Mouse (Mus musculus) heart, embryonic 14.5 days (tissue): ENCODE results near the gene Slamf8. TPM values are rescaled to one million over a fixed set of nuclear protein-coding genes. Genes with fewer than 3 reads are reported as not detected.

Experiments
- ATAC-seq: fragments of 200-750 bp; cut with Nextera tagmentation; 2 replicates; pipeline ENCODE4 v1.8.0; 2017; ENCODE audit warnings: low read depth, moderate TSS enrichment; ENCODE audit not compliant: insufficient number of reproducible peaks, insufficient read depth, low FRiP score
- H3K27ac ChIP-seq, 2 experiments: fragments of 200-500 bp in 1 of 2; fragments of 300-500 bp in 1 of 2; sonication (generic) in 1 of 2; replicated peaks in 1 of 2; 2 replicates each; pipeline ENCODE4 v1.5.1; 2012 to 2014; ENCODE audit warnings: low read depth in 2 of 2, low read length in 2 of 2, control low read depth in 1 of 2, mild to moderate bottlenecking in 1 of 2, mixed read lengths in 1 of 2; ENCODE audit not compliant: control insufficient read depth in 1 of 2, insufficient read depth in 1 of 2
- H3K27me3 ChIP-seq: fragments of 300-500 bp; sonication (generic); 2 replicates; pipeline ENCODE4 v1.6.1; 2014; ENCODE audit warnings: mild to moderate bottlenecking, low read length, control low read depth; ENCODE audit not compliant: control insufficient read depth, insufficient read depth
- H3K36me3 ChIP-seq: fragments of 300-500 bp; sonication (generic); 2 replicates; pipeline ENCODE4 v1.6.1; 2014; ENCODE audit warnings: mild to moderate bottlenecking, control low read depth, low read length, mixed read lengths; ENCODE audit not compliant: control insufficient read depth, insufficient read depth
- H3K4me1 ChIP-seq, 2 experiments: fragments of 200-500 bp in 1 of 2; fragments of 300-500 bp in 1 of 2; sonication (generic) in 1 of 2; 2 replicates each; pipeline ENCODE4 v1.6.1; 2012 to 2014; ENCODE audit warnings: low read length in 2 of 2, control low read depth in 1 of 2, mixed read lengths in 1 of 2; ENCODE audit not compliant: control insufficient read depth in 2 of 2, insufficient read depth in 2 of 2
- H3K4me2 ChIP-seq: fragments of 300-500 bp; sonication (generic); 2 replicates; pipeline ENCODE4 v1.6.1; 2014; ENCODE audit warnings: mild to moderate bottlenecking, low read length
- H3K4me3 ChIP-seq, 2 experiments: fragments of 200-500 bp in 1 of 2; fragments of 300-500 bp in 1 of 2; sonication (generic) in 1 of 2; 2 replicates each; pipeline ENCODE4 v1.5.1; 2012 to 2014; ENCODE audit warnings: low read length in 2 of 2, mild to moderate bottlenecking in 2 of 2, control low read depth in 1 of 2, low read depth in 1 of 2, moderate library complexity in 1 of 2; ENCODE audit not compliant: control insufficient read depth in 1 of 2, insufficient read depth in 1 of 2
- H3K9ac ChIP-seq: fragments of 300-500 bp; sonication (generic); 2 replicates; pipeline ENCODE4 v1.6.1; 2014; ENCODE audit warnings: mild to moderate bottlenecking, low read length
- H3K9me3 ChIP-seq: fragments of 300-500 bp; sonication (generic); 2 replicates; pipeline ENCODE4 v1.6.1; 2016; ENCODE audit warnings: low read length, control low read depth; ENCODE audit not compliant: control insufficient read depth
- WGBS: fragments of 180-500 bp; shearing (Covaris S2); extraction: QIAGEN DNeasy Blood & Tissue Kit; methylation state at CpG from one replicate; pipeline ENCODE4 v1.1.7; 2014; 5-methylcytosine and 5-hydroxymethylcytosine counted together
- polyA plus RNA-seq: library from polyadenylated mRNA; unstranded; fragments of >200 nt; fragmentation: Nextera tagmentation; extraction: Ambion mirVana; gene quantifications from 2 replicates; pipeline ENCODE4 v1.2.1, GENCODE M21; 2014

The Slamf8 gene
- polyA plus RNA-seq, 1 experiment from 2014 or later = 0.12 TPM

- Histone ChIP-seq H3K4me3 (0 out of 4 replicates have a peak overlapping the region, but pooled peaks of 1 of the 2 experiments have one; percentile 31), H3K9me3 (no peaks in the 10 kb centered on the region), H3K27ac (no peak overlapping the region), H3K36me3 (no peaks in the 10 kb centered on the region), H3K27me3 (no peaks in the 10 kb centered on the region), H3K9ac (no peak overlapping the region), H3K4me2 (peak overlapping the region; percentile 63), H3K4me1 (peaks cover 0 to 2% of the 10 kb centered on the region in 2 experiments; a peak in 1 of 4 replicates)
- WGBS = 38% methylated on average over 14 of the region's 14 CpGs
- ATAC-seq = no peak
These were observed 27.2 kb upstream of the Slamf8 start for GRCm38 (mm10) chr1:172617365-172618076.

DNA sequence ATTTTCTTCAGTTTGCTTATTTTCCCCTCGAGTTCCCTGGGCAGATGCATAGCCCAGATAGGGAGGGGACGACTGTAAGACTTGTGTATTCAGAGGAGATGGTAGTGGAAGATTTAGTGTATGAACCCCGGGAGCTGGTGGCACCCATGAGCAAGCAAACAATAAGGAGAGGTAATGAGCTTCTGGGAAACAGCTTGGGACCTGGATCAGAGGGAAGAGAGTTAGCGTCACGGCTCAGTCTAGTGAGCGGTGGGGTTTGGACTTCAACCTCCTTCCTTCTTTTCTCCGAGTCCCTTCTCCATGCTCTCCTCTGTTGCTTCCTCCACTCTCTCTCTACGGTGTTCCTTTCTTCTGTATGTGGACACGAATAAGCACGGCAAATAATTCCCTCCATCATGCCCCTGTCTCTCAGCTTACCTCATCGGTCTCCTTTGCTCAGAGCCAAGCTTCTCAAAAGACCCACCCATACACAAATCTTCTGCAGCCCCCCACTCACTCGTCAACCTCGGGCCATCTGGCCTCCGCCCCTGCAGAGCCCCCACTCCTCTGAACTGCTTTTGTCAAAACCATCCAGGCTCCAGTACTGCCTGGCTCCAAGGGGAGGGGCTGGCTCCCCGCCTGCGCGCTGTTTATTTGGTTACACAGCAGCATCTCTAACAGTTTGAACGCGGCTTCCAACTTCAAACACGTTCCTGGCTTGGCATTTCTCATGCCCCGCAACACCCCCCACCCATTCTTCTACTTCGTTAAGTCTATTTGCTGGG, 26.4 kb upstream of the Slamf8 start:
- peak overlapping the region; percentile 58 for H3K9ac ChIP-seq
- H3K4me1 ChIP-seq = peaks cover 0 to 2% of the 10 kb centered on the region in 2 experiments; a peak in 1 of 4 replicates
- H3K27me3 ChIP-seq = no peaks in the 10 kb centered on the region
- H3K9me3 ChIP-seq = no peaks in the 10 kb centered on the region
- no peak for ATAC-seq
- WGBS = 14% methylated on average over 22 of the region's 22 CpGs
- H3K4me3 ChIP-seq = peak overlapping the region; percentile 26 to 31
- H3K36me3 ChIP-seq = no peaks in the 10 kb centered on the region
- H3K27ac ChIP-seq = no peak overlapping the region
- H3K4me2 ChIP-seq = peak overlapping the region; percentile 63

DNA sequence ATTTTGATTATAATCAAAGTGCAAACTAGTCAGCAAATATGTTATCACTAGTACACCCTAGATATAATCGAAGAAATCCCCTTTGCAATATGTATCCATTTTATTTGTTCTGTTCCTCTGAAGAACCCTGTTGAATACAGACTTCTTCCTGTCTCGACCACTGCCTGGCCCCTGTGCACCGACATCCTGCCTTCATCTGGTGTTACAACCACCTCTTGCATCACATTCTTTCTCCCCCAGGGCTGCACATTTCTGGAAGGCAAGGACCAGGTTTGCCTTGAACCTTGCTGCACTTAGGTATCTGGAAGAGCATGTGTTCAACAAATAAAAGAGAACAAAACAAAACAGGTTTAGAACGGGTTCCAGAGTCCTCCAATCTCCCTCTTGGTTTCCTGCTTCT, 25.0 kb upstream of the Slamf8 start:
- no peak overlapping the region for H3K27ac ChIP-seq
- H3K4me3 ChIP-seq = no peak overlapping the region
- no peaks in the 10 kb centered on the region for H3K36me3 ChIP-seq
- no peak for ATAC-seq
- no peaks in the 10 kb centered on the region for H3K27me3 ChIP-seq
- H3K9me3 ChIP-seq = no peaks in the 10 kb centered on the region
- H3K4me2 ChIP-seq = no peak overlapping the region
- no peak overlapping the region for H3K9ac ChIP-seq
- H3K4me1 ChIP-seq = peaks cover 0 to 2% of the 10 kb centered on the region in 2 experiments; a peak in 1 of 4 replicates
- 53% methylated on average over 4 of the region's 4 CpGs for WGBS

DNA sequence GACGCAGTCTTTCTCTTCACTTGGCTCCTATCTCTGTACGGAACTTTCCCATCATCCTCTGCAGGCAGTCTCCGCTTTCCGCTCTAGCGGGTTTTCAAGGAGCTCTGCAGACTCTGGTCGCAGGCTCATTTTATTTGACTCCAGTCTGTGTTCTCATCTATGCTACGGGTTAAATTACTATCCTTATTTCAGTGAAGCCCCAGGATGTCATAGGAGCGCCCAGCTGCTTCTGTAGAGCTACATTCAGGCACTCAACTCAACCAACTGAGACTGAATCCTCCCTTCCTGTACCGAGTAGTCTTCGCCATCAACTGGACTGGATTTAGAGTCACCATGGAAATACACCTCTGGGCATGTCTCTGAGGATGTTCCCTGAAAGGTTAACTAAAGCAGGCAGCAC, 24.3 kb upstream of the Slamf8 start:
- WGBS = 80% methylated on average over 10 of the region's 10 CpGs
- peaks cover 0 to 2% of the 10 kb centered on the region in 2 experiments; a peak in 1 of 4 replicates for H3K4me1 ChIP-seq
- H3K27ac ChIP-seq = no peak overlapping the region
- no peak overlapping the region for H3K4me3 ChIP-seq
- H3K36me3 ChIP-seq = no peaks in the 10 kb centered on the region
- H3K4me2 ChIP-seq = no peak overlapping the region
- no peaks in the 10 kb centered on the region for H3K9me3 ChIP-seq
- H3K27me3 ChIP-seq = no peaks in the 10 kb centered on the region
- no peak overlapping the region for H3K9ac ChIP-seq
- no peak for ATAC-seq

GRCm38 (mm10) chr1:172612745-172613144, 22.4 kb upstream of the Slamf8 start:
- Histone ChIP-seq H3K27ac (no peak overlapping the region), H3K36me3 (no peaks in the 10 kb centered on the region), H3K27me3 (no peaks in the 10 kb centered on the region), H3K9ac (no peak overlapping the region), H3K4me1 (peaks cover 0 to 2% of the 10 kb centered on the region in 2 experiments; a peak in 1 of 4 replicates), H3K4me2 (no peak overlapping the region), H3K4me3 (no peak overlapping the region), H3K9me3 (no peaks in the 10 kb centered on the region)
- WGBS = 31% methylated on average over 1 of the region's 1 CpGs
- no peak for ATAC-seq

DNA sequence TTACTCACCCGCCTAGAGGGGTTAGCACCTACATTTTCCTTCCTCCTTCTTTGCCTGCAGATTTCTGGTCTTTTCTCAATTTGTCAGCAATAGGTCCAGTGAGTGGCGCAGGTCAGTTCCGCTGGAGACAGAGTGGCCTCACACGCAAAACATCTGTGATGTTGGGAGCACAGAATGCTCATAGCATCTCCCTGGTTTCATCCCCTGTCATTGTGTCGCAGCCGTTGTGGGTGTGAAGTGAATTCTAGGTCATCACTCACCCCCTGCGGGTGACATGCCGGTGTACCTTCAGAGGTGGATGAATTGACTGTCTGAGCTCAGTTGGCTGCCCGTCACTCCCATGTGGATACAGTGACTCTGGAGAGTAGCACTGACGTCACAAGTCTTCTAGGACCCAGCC, 20.9 kb upstream of the Slamf8 start:
- WGBS = 61% methylated on average over 10 of the region's 10 CpGs
- no peak overlapping the region for H3K4me2 ChIP-seq

DNA sequence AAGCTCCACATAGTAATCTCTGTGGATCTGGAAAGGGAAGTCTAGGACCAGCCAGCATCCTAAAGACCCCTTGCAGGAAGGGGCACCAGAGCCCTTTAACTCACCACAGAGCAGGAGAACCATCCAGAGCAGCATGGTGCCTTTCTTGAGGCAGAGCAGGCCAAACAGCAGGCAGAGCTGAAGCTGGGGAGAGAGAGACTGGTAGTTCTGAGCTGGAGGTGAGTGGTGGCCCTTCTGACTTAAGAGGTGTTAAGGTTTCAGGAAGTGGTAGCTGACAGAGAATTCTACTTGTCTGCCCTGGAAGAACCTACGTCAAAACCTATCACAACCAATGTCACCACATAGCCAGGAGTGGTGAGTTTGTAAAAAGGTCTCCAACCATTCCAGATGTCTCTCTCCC, 12.0 kb upstream of the Slamf8 start, which contains the start of gene Fcrl6:
Fcrl6 (minus strand) TSS at position 226 of the 400 bp plus-strand sequence.
- no peaks in the 10 kb centered on the region for H3K4me1 ChIP-seq
- 39% methylated on average over 1 of the region's 1 CpGs for WGBS
- ATAC-seq = no peak

More for the DNA sequence above, 20.9 kb upstream of the Slamf8 start:
- no peak for ATAC-seq
- Histone ChIP-seq H3K9ac (no peak overlapping the region), H3K9me3 (no peaks in the 10 kb centered on the region), H3K27me3 (no peaks in the 10 kb centered on the region), H3K4me1 (no peaks in the 10 kb centered on the region), H3K4me3 (no peak overlapping the region), H3K36me3 (no peaks in the 10 kb centered on the region), H3K27ac (no peak overlapping the region)

More for the DNA sequence above, 12.0 kb upstream of the Slamf8 start, which contains the start of gene Fcrl6:
- Histone ChIP-seq H3K36me3 (no peaks in the 10 kb centered on the region), H3K4me3 (no peak within 1 kb of the TSS), H3K9ac (no peak within 1 kb of the TSS), H3K27me3 (no peaks in the 10 kb centered on the region), H3K9me3 (no peaks in the 10 kb centered on the region), H3K4me2 (no peak within 1 kb of the TSS), H3K27ac (no peak within 1 kb of the TSS)
